Mouse (Mus musculus): Measurements from ENCODE around the gene Sec24a. TPM values are rescaled to one million over a fixed set of nuclear protein-coding genes. Genes with fewer than 3 reads are reported as not detected.
A peak's percentile ranks its signal among the peaks of the same experiment; 100 is the strongest.

The Sec24a gene
- polyA plus RNA-seq, 1 experiment, result 6.9 TPM

GRCm38 (mm10) chr11:51643761-51644160 is 119.7 kb downstream of the Sec24a start:
- H3K27me3 ChIP-seq (ENCODE audit: control insufficient read depth, insufficient read depth, insufficient read length), result no peaks in the 10 kb centered on the region
- no peak overlapping the region for H3ac ChIP-seq (ENCODE audit: control insufficient read depth, insufficient read length)
- no peak for TF ChIP-seq USF1 (IDR thresholded peaks at IDR 0.05; ENCODE audit: low read depth)
- TF ChIP-seq E2F4 (IDR thresholded peaks at IDR 0.05; ENCODE audit: insufficient read depth), result no peak
- TF ChIP-seq MYOD1 (IDR thresholded peaks at IDR 0.05; ENCODE audit: control insufficient read depth in 1 of 3, insufficient read length in 2 of 3, low read depth in 2 of 3), result peak in 1 of 3 experiments; percentile 7
- TF ChIP-seq MYOG (IDR thresholded peaks at IDR 0.05; ENCODE audit: control insufficient read depth in 1 of 3, insufficient read depth in 1 of 3, insufficient read length in 2 of 3, low read depth in 2 of 3), result peak in 2 of 3 experiments; percentile 40 to 56
- no peaks in the 10 kb centered on the region for H3K79me2 ChIP-seq (ENCODE audit: control insufficient read depth, insufficient read depth)
- no peak overlapping the region for H3K4me2 ChIP-seq (ENCODE audit: low read depth)
- peaks cover 3% of the 10 kb centered on the region for H3K36me3 ChIP-seq (ENCODE audit: control insufficient read depth, insufficient read depth)
- H3K4me3 ChIP-seq, result no peak overlapping the region

DNA sequence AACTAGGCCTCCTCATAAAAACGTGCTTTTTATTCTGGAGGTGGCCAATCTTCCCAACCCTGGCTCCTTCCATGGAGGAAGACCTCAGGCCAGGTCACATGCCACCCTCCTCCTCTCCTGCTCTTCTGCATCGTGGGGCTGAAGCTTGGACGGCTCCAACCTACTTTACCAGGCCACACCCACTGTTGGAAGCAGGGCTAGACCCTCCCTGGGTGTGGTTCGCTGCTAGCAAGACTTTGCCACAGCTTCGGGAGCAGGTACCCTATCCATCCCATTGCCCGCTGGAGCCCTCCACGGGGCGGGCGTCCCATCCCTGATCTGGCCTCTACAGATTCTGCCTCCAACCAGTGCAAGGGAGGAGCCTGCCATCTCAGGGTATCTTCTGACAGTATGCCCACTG is 120.2 kb downstream of the Sec24a start:
- peaks cover 3% of the 10 kb centered on the region for H3K36me3 ChIP-seq (ENCODE audit: control insufficient read depth, insufficient read depth)
- H3ac ChIP-seq (ENCODE audit: control insufficient read depth, insufficient read length), result no peak overlapping the region
- H3K79me2 ChIP-seq (ENCODE audit: control insufficient read depth, insufficient read depth), result no peaks in the 10 kb centered on the region
- H3K27me3 ChIP-seq (ENCODE audit: control insufficient read depth, insufficient read depth, insufficient read length), result no peaks in the 10 kb centered on the region
- H3K4me3 ChIP-seq, result no peak overlapping the region
- TF ChIP-seq SRF (IDR thresholded peaks at IDR 0.05; ENCODE audit: control insufficient read depth, insufficient read length, low read depth) (no peak), E2F4 (IDR thresholded peaks at IDR 0.05; ENCODE audit: insufficient read depth) (no peak), CEBPB (IDR thresholded peaks at IDR 0.05; ENCODE audit: insufficient read depth, poor library complexity, severe bottlenecking) (no peak), POLR2A (IDR thresholded peaks at IDR 0.05; ENCODE audit: insufficient read length, low read depth) (no peak)
- H3K4me2 ChIP-seq (ENCODE audit: low read depth), result no peak overlapping the region

Other genes with a start within 250 kb of the Sec24a start
- gene Phykpl, start 178.9 kb downstream of the Sec24a start, polyA plus RNA-seq (2012; fragmentation: generic; extraction: Trizol), result 7.0 TPM
- 371 TPM for gene Hnrnpab, start 156.8 kb downstream of the Sec24a start, polyA plus RNA-seq (2012; fragmentation: generic; extraction: Trizol)
- 137 TPM for gene Nhp2, start 143.9 kb downstream of the Sec24a start, polyA plus RNA-seq (2012; fragmentation: generic; extraction: Trizol)
- gene Rmnd5b, start 127.7 kb downstream of the Sec24a start, polyA plus RNA-seq (2012; fragmentation: generic; extraction: Trizol), result 41.0 TPM
- gene N4bp3, start 112.8 kb downstream of the Sec24a start, polyA plus RNA-seq (2012; fragmentation: generic; extraction: Trizol), result 16.3 TPM
- 0.25 TPM for gene D930048N14Rik, start 112.7 kb downstream of the Sec24a start, polyA plus RNA-seq (2012; fragmentation: generic; extraction: Trizol)
- 27.9 TPM for gene 0610009B22Rik, start 74.8 kb downstream of the Sec24a start, polyA plus RNA-seq (2012; fragmentation: generic; extraction: Trizol)
- 61.7 TPM for gene Sar1b, start 53 bp upstream of the Sec24a start, polyA plus RNA-seq (2012; fragmentation: generic; extraction: Trizol)
- gene Jade2, start 94.0 kb upstream of the Sec24a start, polyA plus RNA-seq (2012; fragmentation: generic; extraction: Trizol), result 2.6 TPM
- 31.8 TPM for gene Cdkn2aipnl, start 204.0 kb upstream of the Sec24a start, polyA plus RNA-seq (2012; fragmentation: generic; extraction: Trizol)
- 67.0 TPM for gene Ube2b, start 237.1 kb upstream of the Sec24a start, polyA plus RNA-seq (2012; fragmentation: generic; extraction: Trizol)
- 2.2 TPM for gene Cdkl3, start 240.6 kb upstream of the Sec24a start, polyA plus RNA-seq (2012; fragmentation: generic; extraction: Trizol)